Mouse (Mus musculus) liver, embryonic 13.5 days (tissue): Measurements from ENCODE around the gene Nell2. TPM values are rescaled to one million over a fixed set of nuclear protein-coding genes. Genes with fewer than 3 reads are reported as not detected.

Experiments
- ATAC-seq: fragments of 200-750 bp; cut with Nextera tagmentation; 2 replicates; pipeline ENCODE4 v1.8.0; 2017; ENCODE audit warnings: low read depth, mild to moderate bottlenecking, moderate number of reproducible peaks, moderate library complexity
- DNase-seq: peaks from one replicate; pipeline ENCODE4 v3.0.0; 2022
- H3K27ac ChIP-seq: fragments of 300-500 bp; sonication (generic); 2 replicates; pipeline ENCODE4 v1.5.1; 2015; ENCODE audit warnings: moderate library complexity, mild to moderate bottlenecking, inconsistent platforms
- H3K27me3 ChIP-seq: fragments of 300-500 bp; sonication (generic); 2 replicates; pipeline ENCODE4 v1.6.1; 2015; ENCODE audit warnings: mild to moderate bottlenecking, inconsistent platforms
- H3K36me3 ChIP-seq: fragments of 300-500 bp; sonication (generic); 2 replicates; pipeline ENCODE4 v1.6.1; 2015; ENCODE audit warnings: mild to moderate bottlenecking, inconsistent platforms
- H3K4me1 ChIP-seq: fragments of 300-500 bp; sonication (generic); replicated peaks from 2 replicates; pipeline ENCODE4 v1.6.1; 2015; ENCODE audit warnings: inconsistent platforms
- H3K4me2 ChIP-seq: fragments of 300-500 bp; sonication (generic); 2 replicates; pipeline ENCODE4 v1.6.1; 2015; ENCODE audit warnings: inconsistent platforms, mild to moderate bottlenecking, moderate library complexity
- H3K4me3 ChIP-seq: fragments of 300-500 bp; sonication (generic); replicated peaks from 2 replicates; pipeline ENCODE4 v1.5.1; 2015; ENCODE audit warnings: mild to moderate bottlenecking, inconsistent platforms
- H3K9ac ChIP-seq: fragments of 300-500 bp; sonication (generic); 2 replicates; pipeline ENCODE4 v1.6.1; 2015; ENCODE audit warnings: mild to moderate bottlenecking, inconsistent platforms
- H3K9me3 ChIP-seq: fragments of 300-500 bp; sonication (generic); replicated peaks from 2 replicates; pipeline ENCODE4 v1.6.1; 2016; ENCODE audit warnings: inconsistent platforms
- WGBS: fragments of 180-500 bp; shearing (Covaris S2); methylation state at CpG from one replicate; pipeline ENCODE4 v1.1.7; 2015; ENCODE audit not compliant: insufficient replicate concordance; 5-methylcytosine and 5-hydroxymethylcytosine counted together
- polyA plus RNA-seq: library from polyadenylated mRNA; unstranded; fragments of >200 nt; fragmentation: Nextera tagmentation; extraction: Ambion mirVana; gene quantifications from 2 replicates; pipeline ENCODE4 v1.2.1, GENCODE M21; 2015

Nell2 gene
- polyA plus RNA-seq, 1 experiment from 2014 or later, result 0.55 TPM

DNA sequence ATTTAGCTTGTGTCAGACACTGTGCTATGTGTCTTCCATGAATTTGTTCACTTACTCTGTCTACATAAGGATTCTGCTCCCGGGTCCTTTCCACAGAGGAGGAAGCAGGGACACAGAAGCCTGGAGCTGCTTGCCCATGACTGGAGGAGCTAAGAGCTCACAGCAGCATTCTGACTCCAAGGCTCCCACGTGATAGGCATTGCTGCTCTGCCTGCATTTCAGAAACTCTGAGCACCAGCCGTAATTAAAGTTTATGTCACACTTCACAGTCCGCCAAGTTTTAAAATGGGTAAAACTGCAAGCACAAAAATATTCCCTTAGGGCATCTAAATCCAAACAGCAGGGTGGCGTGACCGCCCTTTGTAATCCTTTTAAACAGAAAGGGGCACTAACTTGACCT, 243.2 kb downstream of the Nell2 start:
- Histone ChIP-seq H3K4me3 (no peak overlapping the region), H3K27ac (no peak overlapping the region), H3K9ac (no peak overlapping the region), H3K36me3 (no peaks in the 10 kb centered on the region), H3K27me3 (no peaks in the 10 kb centered on the region), H3K4me1 (no peaks in the 10 kb centered on the region), H3K9me3 (0 out of 2 replicates have a peak, but pooled peaks cover 7% of the 10 kb centered on the region), H3K4me2 (no peak overlapping the region)
- ATAC-seq, result no peak
- 64% methylated on average over 6 of the region's 6 CpGs for WGBS
- DNase-seq, result no peak

DNA sequence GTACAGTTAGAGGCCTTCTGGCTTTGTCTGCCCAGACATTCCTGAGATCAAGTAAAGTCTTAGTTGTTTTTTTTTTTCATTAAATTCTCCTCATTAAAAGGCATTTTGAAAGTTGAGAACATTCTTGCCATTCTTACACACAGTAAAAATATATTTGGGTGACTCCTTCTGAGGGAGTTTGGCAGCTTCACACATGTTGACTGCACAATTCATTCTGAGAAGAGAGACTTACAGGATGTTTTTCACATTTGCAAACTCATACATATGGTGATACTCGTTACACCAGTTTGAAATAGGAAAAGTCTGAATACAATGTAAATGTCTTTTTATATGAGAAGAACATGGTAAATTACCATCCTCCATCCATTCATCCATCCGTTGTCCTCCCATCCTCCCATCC, 247.4 kb downstream of the Nell2 start:
- Histone ChIP-seq H3K27ac (no peak overlapping the region), H3K36me3 (no peaks in the 10 kb centered on the region), H3K9ac (no peak overlapping the region), H3K4me1 (no peaks in the 10 kb centered on the region), H3K4me2 (no peak overlapping the region), H3K9me3 (0 out of 2 replicates have a peak, but pooled peaks cover 6% of the 10 kb centered on the region), H3K27me3 (no peaks in the 10 kb centered on the region), H3K4me3 (no peak overlapping the region)
- ATAC-seq (no peak), DNase-seq (no peak)
- 63% methylated on average over 2 of the region's 2 CpGs for WGBS

DNA sequence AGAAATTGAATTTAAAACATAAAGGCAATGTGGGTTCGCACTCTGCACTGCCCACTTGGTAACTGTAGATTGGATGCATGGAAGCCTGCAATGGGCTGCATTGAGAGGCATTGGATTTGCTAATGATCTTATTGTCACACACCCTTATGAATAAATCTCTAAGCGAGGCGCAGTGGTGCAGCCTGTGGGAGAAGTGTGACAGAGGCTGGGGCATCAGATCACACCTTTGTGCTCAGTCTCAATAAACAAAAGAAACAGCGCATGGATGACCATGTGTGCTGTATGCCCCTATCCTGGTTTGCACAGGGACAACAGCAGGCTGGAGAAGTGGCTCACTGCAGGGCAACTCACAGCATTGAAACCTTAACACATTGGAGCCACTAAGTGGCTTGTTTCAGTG, 250.4 kb downstream of the Nell2 start:
- H3K27me3 ChIP-seq, result no peaks in the 10 kb centered on the region
- H3K9me3 ChIP-seq, result peaks cover 6% of the 10 kb centered on the region; the same call in 1 of the 2 replicates
- DNase-seq, result no peak
- no peak overlapping the region for H3K4me2 ChIP-seq
- H3K4me1 ChIP-seq, result no peaks in the 10 kb centered on the region
- H3K4me3 ChIP-seq, result no peak overlapping the region
- WGBS, result 62% methylated on average over 4 of the region's 4 CpGs
- no peaks in the 10 kb centered on the region for H3K36me3 ChIP-seq
- no peak overlapping the region for H3K9ac ChIP-seq
- no peak for ATAC-seq
- no peak overlapping the region for H3K27ac ChIP-seq

DNA sequence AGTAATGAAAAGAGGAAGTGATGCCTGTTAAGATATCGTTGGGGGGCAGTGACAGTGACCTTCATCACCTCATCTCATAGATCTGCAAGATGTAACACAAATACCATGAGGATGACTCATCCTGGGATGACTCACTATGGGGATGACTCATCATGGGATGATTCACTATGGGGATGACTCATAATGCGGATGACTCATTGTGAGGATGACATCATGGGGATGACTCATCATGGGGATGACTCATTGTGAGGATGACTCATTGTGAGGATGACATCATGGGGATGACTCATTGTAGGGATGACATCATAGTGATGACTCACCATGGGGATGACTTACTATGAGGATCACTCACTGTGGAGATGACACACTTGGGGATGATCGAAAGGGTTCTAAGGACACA, 251.8 kb downstream of the Nell2 start:
- DNase-seq, result no peak
- 66% methylated on average over 3 of the region's 3 CpGs for WGBS
- peaks cover 4% of the 10 kb centered on the region; the same call in 1 of the 2 replicates for H3K9me3 ChIP-seq

DNA sequence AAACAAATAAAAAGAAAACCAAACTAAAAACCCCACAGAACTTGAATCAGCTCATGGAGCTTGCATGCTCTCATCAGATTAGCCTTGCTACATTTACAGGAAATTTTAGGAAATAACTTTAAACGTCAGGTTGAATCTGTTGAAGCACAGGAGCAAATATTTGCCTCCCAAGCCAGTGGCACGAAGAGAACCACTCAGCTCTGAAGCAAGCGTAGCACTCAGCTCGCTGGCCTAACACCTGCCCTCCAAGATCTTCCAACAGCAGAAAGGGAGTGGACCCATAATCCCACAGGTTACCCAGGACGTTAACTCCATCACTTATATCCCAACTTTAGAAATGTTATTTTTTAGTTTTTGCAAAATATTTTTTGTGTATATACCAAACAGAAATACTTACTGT, 252.8 kb downstream of the Nell2 start:
- Histone ChIP-seq H3K9ac (no peak overlapping the region), H3K36me3 (no peaks in the 10 kb centered on the region), H3K4me1 (no peaks in the 10 kb centered on the region), H3K27me3 (no peaks in the 10 kb centered on the region), H3K27ac (no peak overlapping the region), H3K4me2 (no peak overlapping the region), H3K4me3 (no peak overlapping the region), H3K9me3 (peaks cover 3% of the 10 kb centered on the region; the same call in 1 of the 2 replicates)
- ATAC-seq (no peak), DNase-seq (no peak)
- 62% methylated on average over 5 of the region's 5 CpGs for WGBS

More for the DNA sequence above, 251.8 kb downstream of the Nell2 start:
- Histone ChIP-seq H3K4me2 (no peak overlapping the region), H3K27ac (no peak overlapping the region), H3K9ac (no peak overlapping the region), H3K36me3 (no peaks in the 10 kb centered on the region), H3K4me1 (no peaks in the 10 kb centered on the region), H3K4me3 (no peak overlapping the region), H3K27me3 (no peaks in the 10 kb centered on the region)
- no peak for ATAC-seq

DNA sequence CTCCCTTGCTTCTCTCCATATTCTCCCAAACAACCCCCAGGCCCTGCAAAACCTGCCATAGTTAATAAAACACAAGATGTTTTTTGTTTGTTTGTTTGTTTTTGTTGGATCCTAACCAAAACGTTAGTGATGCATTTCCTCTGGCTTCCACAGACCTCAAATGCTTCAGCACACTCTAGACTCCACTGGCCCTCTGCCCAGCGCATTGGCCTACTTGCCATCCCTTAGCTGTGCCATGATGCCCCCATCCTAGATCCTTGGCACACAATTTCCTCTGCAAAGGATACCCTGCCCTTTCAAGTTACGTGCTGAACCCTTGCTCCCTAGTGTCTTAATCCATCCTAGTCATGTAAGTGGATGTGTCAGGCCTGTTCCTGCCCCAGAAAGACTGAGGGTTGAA, 255.1 kb downstream of the Nell2 start:
- Histone ChIP-seq H3K9me3 (peaks cover 3% of the 10 kb centered on the region; the same call in 1 of the 2 replicates), H3K27me3 (no peaks in the 10 kb centered on the region), H3K4me2 (no peak overlapping the region), H3K27ac (no peak overlapping the region), H3K36me3 (no peaks in the 10 kb centered on the region), H3K9ac (no peak overlapping the region), H3K4me1 (no peaks in the 10 kb centered on the region), H3K4me3 (no peak overlapping the region)
- ATAC-seq (no peak), DNase-seq (no peak)
- 57% methylated on average over 3 of the region's 3 CpGs for WGBS

DNA sequence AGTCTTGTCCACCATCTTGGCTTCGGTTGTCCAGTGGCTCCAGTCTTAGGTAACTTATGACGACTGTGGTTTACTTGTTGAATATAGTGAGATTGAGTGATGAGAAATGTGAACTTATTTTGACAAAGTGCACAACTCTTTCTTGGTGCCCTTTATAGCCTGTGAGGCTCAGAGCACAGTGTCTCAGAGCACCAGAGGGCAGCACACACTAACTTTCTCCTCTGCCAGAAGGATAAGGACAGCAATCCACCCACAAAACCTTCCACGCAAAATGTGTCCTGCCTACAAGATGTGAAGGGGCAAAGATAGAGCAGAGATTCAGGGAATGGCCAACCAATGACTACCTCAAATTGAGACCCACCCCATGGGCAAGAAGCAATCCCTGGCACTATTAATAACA, 256.2 kb downstream of the Nell2 start:
- Histone ChIP-seq H3K27me3 (no peaks in the 10 kb centered on the region), H3K4me1 (no peaks in the 10 kb centered on the region), H3K9me3 (peaks cover 3% of the 10 kb centered on the region; the same call in 1 of the 2 replicates), H3K27ac (no peak overlapping the region), H3K36me3 (no peaks in the 10 kb centered on the region), H3K4me2 (no peak overlapping the region), H3K4me3 (no peak overlapping the region), H3K9ac (no peak overlapping the region)
- DNase-seq, result no peak
- no peak for ATAC-seq
- WGBS, result 64% methylated on average over 3 of the region's 3 CpGs

DNA sequence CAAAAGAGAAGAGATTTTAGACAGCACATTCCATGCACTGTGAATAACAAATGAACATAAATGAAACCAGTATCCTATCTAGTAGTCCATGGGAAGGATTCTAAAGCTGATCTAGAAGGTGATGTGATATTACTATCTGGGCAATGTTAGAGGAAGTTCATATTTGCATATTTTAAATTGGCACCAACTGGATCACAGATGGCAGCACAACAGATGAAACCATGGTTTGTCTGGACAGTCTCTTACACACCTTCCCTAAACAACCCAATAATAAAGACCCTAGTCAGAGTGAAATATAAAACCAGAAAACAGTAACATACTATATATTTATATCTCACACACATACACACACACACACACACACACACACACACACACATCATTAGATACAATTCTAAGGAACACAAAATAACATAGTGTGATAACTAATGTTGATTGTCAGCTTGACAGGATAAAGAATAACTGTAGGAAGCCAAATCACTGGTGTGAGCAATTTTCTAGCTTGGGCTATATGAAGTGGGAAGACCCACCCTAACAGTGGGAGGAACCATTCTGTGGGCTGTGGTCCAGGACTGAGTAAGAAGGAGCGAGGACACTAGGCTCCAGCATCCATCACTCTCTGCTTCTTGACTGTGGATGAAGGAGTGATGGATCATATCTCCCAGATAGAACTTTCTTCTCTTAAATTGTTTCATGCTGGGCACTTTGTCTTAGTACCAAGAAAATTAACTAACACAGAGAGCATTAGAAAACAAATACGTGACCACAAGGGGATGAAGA, 268.5 kb downstream of the Nell2 start:
- no peak overlapping the region for H3K4me2 ChIP-seq
- no peak overlapping the region for H3K27ac ChIP-seq
- DNase-seq, result no peak
- H3K4me1 ChIP-seq, result no peaks in the 10 kb centered on the region
- H3K36me3 ChIP-seq, result no peaks in the 10 kb centered on the region
- no peaks in the 10 kb centered on the region for H3K27me3 ChIP-seq
- H3K4me3 ChIP-seq, result no peak overlapping the region
- 62% methylated on average over 2 of the region's 2 CpGs for WGBS
- H3K9me3 ChIP-seq, result 0 out of 2 replicates have a peak, but pooled peaks cover 5% of the 10 kb centered on the region
- H3K9ac ChIP-seq, result no peak overlapping the region
- no peak for ATAC-seq

DNA sequence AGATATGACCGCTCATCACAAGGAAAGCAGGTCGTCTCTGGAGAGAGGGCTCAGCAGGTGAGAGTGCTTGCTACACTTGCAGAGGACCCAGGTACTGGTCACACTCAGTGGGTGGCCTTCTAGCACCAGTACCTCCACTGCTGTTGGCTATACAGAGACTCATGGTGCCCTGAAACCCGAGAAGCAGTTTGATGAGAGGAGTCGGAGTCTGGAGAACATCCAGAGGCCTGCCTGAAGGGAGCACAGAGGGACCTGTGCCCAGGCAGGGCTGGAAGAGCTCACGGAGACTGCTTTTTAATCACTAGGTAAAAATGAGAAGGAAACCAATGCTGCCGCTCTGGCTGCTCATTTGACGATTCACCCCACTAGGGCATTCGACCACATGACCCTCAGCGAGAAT, 271.2 kb downstream of the Nell2 start:
- no peak overlapping the region for H3K4me2 ChIP-seq
- DNase-seq (no peak), ATAC-seq (no peak)
- H3K9ac ChIP-seq, result no peak overlapping the region
- H3K9me3 ChIP-seq, result no peaks in the 10 kb centered on the region
- no peak overlapping the region for H3K4me3 ChIP-seq
- 64% methylated on average over 9 of the region's 9 CpGs for whole genome bisulfite sequencing
- no peak overlapping the region for H3K27ac ChIP-seq
- H3K4me1 ChIP-seq, result no peaks in the 10 kb centered on the region
- H3K27me3 ChIP-seq, result no peaks in the 10 kb centered on the region
- no peaks in the 10 kb centered on the region for H3K36me3 ChIP-seq

DNA sequence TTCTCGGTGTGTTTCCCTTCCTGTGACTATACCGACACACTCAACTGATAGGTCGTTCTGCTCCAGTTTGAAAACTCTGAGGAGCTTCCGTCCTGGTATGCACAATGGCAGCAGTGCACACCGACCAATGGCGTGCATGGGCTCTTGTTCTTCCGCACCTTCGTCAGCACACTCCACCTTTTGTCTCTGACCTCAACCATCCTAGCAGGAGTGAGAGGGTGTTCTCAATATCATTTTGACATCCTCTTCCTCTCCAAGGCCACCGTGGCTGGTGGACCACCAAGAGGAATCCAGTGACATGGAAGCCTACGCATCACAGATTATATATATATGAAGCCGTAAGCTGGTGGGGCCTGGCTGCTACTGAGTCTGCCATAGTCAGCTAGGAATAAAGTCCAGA, 282.8 kb downstream of the Nell2 start:
- no peak overlapping the region for H3K9ac ChIP-seq
- H3K27me3 ChIP-seq, result no peaks in the 10 kb centered on the region
- ATAC-seq (no peak), DNase-seq (no peak)
- 79% methylated on average over 11 of the region's 11 CpGs for WGBS
- no peaks in the 10 kb centered on the region for H3K4me1 ChIP-seq
- no peak overlapping the region for H3K4me2 ChIP-seq
- H3K27ac ChIP-seq, result no peak overlapping the region
- no peaks in the 10 kb centered on the region for H3K36me3 ChIP-seq
- no peak overlapping the region for H3K4me3 ChIP-seq
- 0 out of 2 replicates have a peak, but pooled peaks cover 4% of the 10 kb centered on the region for H3K9me3 ChIP-seq

DNA sequence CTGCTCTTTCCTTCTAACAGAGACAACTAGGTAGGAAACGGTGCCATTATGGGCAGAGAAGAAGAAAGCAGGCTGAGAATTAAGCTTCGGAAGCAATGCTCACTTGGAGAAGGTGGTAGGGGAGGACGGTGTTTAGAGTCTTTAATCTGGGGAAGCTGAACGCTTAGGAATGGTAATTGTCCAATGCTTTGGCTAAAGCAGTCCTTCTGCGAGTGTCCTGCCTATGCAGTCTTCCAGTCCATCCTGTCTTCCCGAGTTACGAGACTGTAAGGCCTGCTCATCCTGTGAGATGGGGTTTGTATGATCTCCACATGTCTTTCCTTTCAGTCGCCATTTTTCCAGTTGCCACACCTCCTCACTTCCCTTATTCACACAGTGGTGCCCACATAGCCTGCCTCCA, 284.5 kb downstream of the Nell2 start:
- Histone ChIP-seq H3K9ac (no peak overlapping the region), H3K9me3 (0 out of 2 replicates have a peak, but pooled peaks cover 4% of the 10 kb centered on the region), H3K27ac (no peak overlapping the region), H3K4me1 (no peaks in the 10 kb centered on the region), H3K27me3 (no peaks in the 10 kb centered on the region), H3K4me2 (no peak overlapping the region), H3K36me3 (no peaks in the 10 kb centered on the region), H3K4me3 (no peak overlapping the region)
- DNase-seq, result no peak
- no peak for ATAC-seq
- 59% methylated on average over 8 of the region's 8 CpGs for WGBS

DNA sequence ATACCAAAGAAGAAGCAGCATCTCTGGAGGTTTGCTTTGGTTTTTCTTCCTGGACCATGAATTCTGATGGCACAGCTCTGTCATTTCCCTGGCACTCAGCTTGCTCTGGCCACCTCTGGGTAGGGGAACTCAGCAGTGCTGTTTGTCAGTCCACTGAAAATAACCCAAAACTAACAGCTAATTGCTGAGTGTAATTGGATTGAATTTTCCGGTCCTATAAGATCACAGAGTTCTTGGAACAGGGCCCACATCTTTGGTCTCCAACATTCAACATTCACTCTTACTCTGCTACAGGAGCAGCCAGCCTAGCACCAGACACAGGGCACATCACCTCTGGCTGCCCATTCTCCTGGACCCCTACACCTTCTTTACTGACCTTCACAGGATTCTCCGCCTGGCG, 287.2 kb downstream of the Nell2 start:
- no peak overlapping the region for H3K4me3 ChIP-seq
- no peak overlapping the region for H3K9ac ChIP-seq
- H3K4me2 ChIP-seq, result no peak overlapping the region
- no peaks in the 10 kb centered on the region for H3K36me3 ChIP-seq
- H3K9me3 ChIP-seq, result 0 out of 2 replicates have a peak, but pooled peaks cover 4% of the 10 kb centered on the region
- no peak for DNase-seq
- no peaks in the 10 kb centered on the region for H3K4me1 ChIP-seq
- 85% methylated on average over 3 of the region's 3 CpGs for WGBS
- ATAC-seq, result no peak
- no peaks in the 10 kb centered on the region for H3K27me3 ChIP-seq
- no peak overlapping the region for H3K27ac ChIP-seq
